Mouse (Mus musculus) liver, embryonic 14 days (tissue): Measurements from ENCODE around the gene Zfp94. TPM values are rescaled to one million over a fixed set of nuclear protein-coding genes. Genes with fewer than 3 reads are reported as not detected.

ENCODE experiments used
- polyA plus RNA-seq: library from polyadenylated mRNA; depleted of rRNA; stranded (reverse); fragments of >200 nt; gene quantifications from 2 replicates; pipeline ENCODE4 v1.2.3, GENCODE M21; 2012; rRNA removed

Gene Zfp94
- polyA plus RNA-seq: 1.7 and 1.9 TPM in 2 replicates

GRCm38 (mm10) chr7:24316567-24317092 lies at the start of gene Zfp94:
Gene Zfp94, minus strand, starts transcription at chr7:24316666.

GRCm38 (mm10) chr7:24348896-24349295 lies 32.4 kb upstream of the Zfp94 start, which contains the start of gene Lypd5:
Gene Lypd5, plus strand, starts transcription at chr7:24349196.

GRCm38 (mm10) chr7:24333304-24333986 lies 17.0 kb upstream of the Zfp94 start, which contains the start of gene Tescl:
Gene Tescl, minus strand, starts transcription at chr7:24333936.

GRCm38 (mm10) chr7:24300771-24301282 lies 15.6 kb downstream of the Zfp94 start, which contains the start of gene Zfp61:
Gene Zfp61, minus strand, starts transcription at chr7:24301232.

GRCm38 (mm10) chr7:24270288-24270672 lies 46.2 kb downstream of the Zfp94 start, which contains the start of gene Zfp93:
Gene Zfp93, plus strand, starts transcription at chr7:24270420.

GRCm38 (mm10) chr7:24254633-24255474 lies 61.6 kb downstream of the Zfp94 start, which contains the start of gene Zfp108:
Gene Zfp108, plus strand, starts transcription at chr7:24254794.

Other genes starting within 250 kb of the Zfp94 start
- 8.7 and 10.0 TPM in 2 replicates for gene Zfp180, start 234.7 kb downstream of the Zfp94 start, polyA plus RNA-seq
- gene Zfp112, start 204.4 kb downstream of the Zfp94 start, polyA plus RNA-seq: 0.37 and 0.50 TPM in 2 replicates
- 2.0 and 2.1 TPM in 2 replicates for gene Zfp235, start 182.5 kb downstream of the Zfp94 start, polyA plus RNA-seq
- 0.14 and 0.17 TPM in 2 replicates for gene Zfp114, start 141.6 kb downstream of the Zfp94 start, polyA plus RNA-seq
- 0.77 and 0.83 TPM in 2 replicates for gene Zfp111, start 105.2 kb downstream of the Zfp94 start, polyA plus RNA-seq
- gene Zfp109, start 79.1 kb downstream of the Zfp94 start, polyA plus RNA-seq: 0.79 and 0.90 TPM in 2 replicates
- gene Zfp108, start 61.9 kb downstream of the Zfp94 start, polyA plus RNA-seq: 0.21 and 0.28 TPM in 2 replicates
- 0.62 and 0.68 TPM in 2 replicates for gene Zfp93, start 46.2 kb downstream of the Zfp94 start, polyA plus RNA-seq
- gene Zfp61, start 15.4 kb downstream of the Zfp94 start, polyA plus RNA-seq: 2.7 and 3.1 TPM in 2 replicates
- not detected in 2 replicates for gene Tescl, start 17.3 kb upstream of the Zfp94 start, polyA plus RNA-seq
- not detected in 2 replicates for gene Lypd5, start 32.5 kb upstream of the Zfp94 start, polyA plus RNA-seq
- 96.6 and 108 TPM in 2 replicates for gene Kcnn4, start 53.6 kb upstream of the Zfp94 start, polyA plus RNA-seq
- 18.1 and 19.0 TPM in 2 replicates for gene Smg9, start 83.0 kb upstream of the Zfp94 start, polyA plus RNA-seq
- 0.01 TPM in 1 of 2 replicates, not detected in the other for gene Irgc1, start 135.6 kb upstream of the Zfp94 start, polyA plus RNA-seq
- 1.7 and 2.1 TPM in 2 replicates for gene Plaur, start 145.8 kb upstream of the Zfp94 start, polyA plus RNA-seq
- gene Cadm4, start 165.4 kb upstream of the Zfp94 start, polyA plus RNA-seq: 0.27 and 0.43 TPM in 2 replicates
- 3.0 and 3.6 TPM in 2 replicates for gene Zfp428, start 190.3 kb upstream of the Zfp94 start, polyA plus RNA-seq
- gene AC161166.1, start 195.8 kb upstream of the Zfp94 start, polyA plus RNA-seq: not detected in 2 replicates
- gene Irgq, start 214.0 kb upstream of the Zfp94 start, polyA plus RNA-seq: 1.7 and 1.9 TPM in 2 replicates
- 0.03 TPM in 1 of 2 replicates, not detected in the other for gene Pinlyp, start 229.5 kb upstream of the Zfp94 start, polyA plus RNA-seq
- gene Xrcc1, start 229.6 kb upstream of the Zfp94 start, polyA plus RNA-seq: 27.1 and 28.3 TPM in 2 replicates